ENCODE assay signal across 8 mouse cellular contexts in genomic region chr16:90385326-90385687, GRCm38 (mm10). TPM values are rescaled to one million over a fixed set of nuclear protein-coding genes. Genes with fewer than 3 reads are reported as not detected.
A peak's percentile ranks its signal among the peaks of the same experiment; 100 is the strongest.
DNase-seq lines count a peak whose midpoint lies in the region; ATAC-seq and TF ChIP-seq lines count a peak whose summit lies in the region.

No protein-coding gene starts in this region.

- H3K9me3 ChIP-seq in kidney, postnatal 0 days (replicated peaks; ENCODE audit: low read length) = no peaks in the 10 kb centered on the region; the same call in 1 of the 2 replicates
- no peaks in the 10 kb centered on the region for H3K9me3 ChIP-seq in embryonic facial prominence, embryonic 13.5 days
- H3K9me3 ChIP-seq in intestine, embryonic 15.5 days = no peaks in the 10 kb centered on the region
- H3K9me3 ChIP-seq in midbrain, embryonic 16.5 days (replicated peaks; ENCODE audit: control insufficient read depth, low read length, poor library complexity, severe bottlenecking) = no peaks in the 10 kb centered on the region

- no peaks in the 10 kb centered on the region for H3K27me3 ChIP-seq in kidney, postnatal 0 days (ENCODE audit: insufficient read depth, low read length)
- no peaks in the 10 kb centered on the region for H3K27me3 ChIP-seq in embryonic facial prominence, embryonic 13.5 days
- no peaks in the 10 kb centered on the region for H3K27me3 ChIP-seq in intestine, embryonic 15.5 days (replicated peaks)
- no peaks in the 10 kb centered on the region for H3K27me3 ChIP-seq in midbrain, embryonic 16.5 days (ENCODE audit: control insufficient read depth, insufficient read depth, low read depth, low read length)

- DNase-seq in kidney, postnatal 0 days (ENCODE audit: low spot score) = no peak
- DNase-seq in kidney, adult 18-20 months = no peak
- no peak for DNase-seq in yolk sac, embryonic 10.5 days (ENCODE audit: low spot score)
- no peak for DNase-seq in cerebellum, adult 8-10 months
- no peak for DNase-seq in thymus, postnatal 10 days (ENCODE audit: low spot score in 2 of 2)

- peak overlapping the region; percentile 85 for H3K4me2 ChIP-seq in kidney, postnatal 0 days (ENCODE audit: low read length)
- peak overlapping the region; percentile 92 for H3K4me2 ChIP-seq in embryonic facial prominence, embryonic 13.5 days
- H3K4me2 ChIP-seq in intestine, embryonic 15.5 days (replicated peaks) = peak overlapping the region; percentile 93
- H3K4me2 ChIP-seq in midbrain, embryonic 16.5 days (ENCODE audit: low read length) = peak overlapping the region; percentile 89

- H3K27ac ChIP-seq in kidney, postnatal 0 days = peak overlapping the region; percentile 92
- H3K27ac ChIP-seq in embryonic facial prominence, embryonic 13.5 days = peak overlapping the region; percentile 99
- peak overlapping the region; percentile 96 for H3K27ac ChIP-seq in intestine, embryonic 15.5 days
- H3K27ac ChIP-seq in midbrain, embryonic 16.5 days (ENCODE audit: low read length) = peak overlapping the region; percentile 90

- peaks cover 18% of the 10 kb centered on the region; the same call in 1 of the 2 replicates for H3K4me1 ChIP-seq in kidney, postnatal 0 days (replicated peaks; ENCODE audit: insufficient read depth, low read length)
- H3K4me1 ChIP-seq in embryonic facial prominence, embryonic 13.5 days = peaks cover 39% of the 10 kb centered on the region
- H3K4me1 ChIP-seq in intestine, embryonic 15.5 days (replicated peaks) = peaks cover 31% of the 10 kb centered on the region
- peaks cover 27% of the 10 kb centered on the region for H3K4me1 ChIP-seq in midbrain, embryonic 16.5 days (ENCODE audit: control insufficient read depth, insufficient read depth, low read length)

- H3K36me3 ChIP-seq in kidney, postnatal 0 days (ENCODE audit: insufficient read depth, low read length) = no peaks in the 10 kb centered on the region
- H3K36me3 ChIP-seq in embryonic facial prominence, embryonic 13.5 days = peaks cover 7% of the 10 kb centered on the region
- H3K36me3 ChIP-seq in intestine, embryonic 15.5 days = no peaks in the 10 kb centered on the region
- no peaks in the 10 kb centered on the region for H3K36me3 ChIP-seq in midbrain, embryonic 16.5 days (ENCODE audit: control insufficient read depth, insufficient read depth, low read length)

- ATAC-seq in kidney, postnatal 0 days (replicated peaks; ENCODE audit: low FRiP score, low read depth) = peak; percentile 2; the same call in 1 of the 2 replicates
- ATAC-seq in embryonic facial prominence, embryonic 13.5 days (ENCODE audit: insufficient number of reproducible peaks, insufficient read depth, low FRiP score, low TSS enrichment, low read depth) = peak; percentile 8
- peak; percentile 12; the same call in 1 of the 2 replicates for ATAC-seq in intestine, embryonic 15.5 days
- ATAC-seq in midbrain, embryonic 16.5 days = peak; percentile 57

- no peak for TF ChIP-seq CTCF in kidney, postnatal 0 days (IDR thresholded peaks at IDR 0.05; ENCODE audit: low read depth)

- WGBS in kidney, postnatal 0 days = under 1% methylated on average over 16 of the region's 16 CpGs
- WGBS in embryonic facial prominence, embryonic 13.5 days = under 1% methylated on average over 16 of the region's 16 CpGs
- WGBS in intestine, embryonic 15.5 days = 0% methylated on average over 16 of the region's 16 CpGs
- 0% methylated on average over 16 of the region's 16 CpGs for WGBS in midbrain, embryonic 16.5 days

- H3K9ac ChIP-seq in kidney, postnatal 0 days (ENCODE audit: low read depth, low read length) = peak overlapping the region; percentile 86
- peak overlapping the region; percentile 95 for H3K9ac ChIP-seq in embryonic facial prominence, embryonic 13.5 days
- H3K9ac ChIP-seq in intestine, embryonic 15.5 days = peak overlapping the region; percentile 77
- H3K9ac ChIP-seq in midbrain, embryonic 16.5 days (ENCODE audit: low read depth, low read length) = peak overlapping the region; percentile 87

- H3K4me3 ChIP-seq in kidney, postnatal 0 days (replicated peaks; ENCODE audit: low read depth, low read length) = peak overlapping the region; percentile 84
- peak overlapping the region; percentile 92 for H3K4me3 ChIP-seq in embryonic facial prominence, embryonic 13.5 days
- H3K4me3 ChIP-seq in intestine, embryonic 15.5 days (replicated peaks) = peak overlapping the region; percentile 83
- peak overlapping the region; percentile 89 for H3K4me3 ChIP-seq in midbrain, embryonic 16.5 days (ENCODE audit: low read depth, low read length)

RNA-seq across cellular contexts. Expression of gene Hunk, which starts 0.5 kb away (rescaled TPM):
- polyA plus RNA-seq in kidney, postnatal 0 days (2015; fragmentation: Nextera tagmentation; extraction: Ambion mirVana) = 6.9 and 7.6 TPM in 2 replicates
- polyA plus RNA-seq in embryonic facial prominence, embryonic 13.5 days (2015; fragmentation: Nextera tagmentation; extraction: Ambion mirVana) = 18.7 and 19.0 TPM in 2 replicates
- 6.5 and 6.8 TPM in 2 replicates for polyA plus RNA-seq in intestine, embryonic 15.5 days (2015; fragmentation: Nextera tagmentation; extraction: Ambion mirVana)
- 6.2 and 7.1 TPM in 2 replicates for polyA plus RNA-seq in midbrain, embryonic 16.5 days (2015; fragmentation: Nextera tagmentation; extraction: Ambion mirVana)

Comparison
In these comparisons a context has a peak if more than half of its experiments do, and no peak if none do; other contexts are left out.
1. ATAC-seq: peak in every context shown above with its lines; median percentile 57 in midbrain, embryonic 16.5 days; 12 in intestine, embryonic 15.5 days; 8 in embryonic facial prominence, embryonic 13.5 days; 2 in kidney, postnatal 0 days.